Mouse (Mus musculus): ENCODE measurements at regions not wholly inside any gene's neighbourhood (a gene's known extent, or its start where the extent isn't known, plus 50 kb on each side); places are given as distances from the start of the nearest gene placed in this dataset.

DNA sequence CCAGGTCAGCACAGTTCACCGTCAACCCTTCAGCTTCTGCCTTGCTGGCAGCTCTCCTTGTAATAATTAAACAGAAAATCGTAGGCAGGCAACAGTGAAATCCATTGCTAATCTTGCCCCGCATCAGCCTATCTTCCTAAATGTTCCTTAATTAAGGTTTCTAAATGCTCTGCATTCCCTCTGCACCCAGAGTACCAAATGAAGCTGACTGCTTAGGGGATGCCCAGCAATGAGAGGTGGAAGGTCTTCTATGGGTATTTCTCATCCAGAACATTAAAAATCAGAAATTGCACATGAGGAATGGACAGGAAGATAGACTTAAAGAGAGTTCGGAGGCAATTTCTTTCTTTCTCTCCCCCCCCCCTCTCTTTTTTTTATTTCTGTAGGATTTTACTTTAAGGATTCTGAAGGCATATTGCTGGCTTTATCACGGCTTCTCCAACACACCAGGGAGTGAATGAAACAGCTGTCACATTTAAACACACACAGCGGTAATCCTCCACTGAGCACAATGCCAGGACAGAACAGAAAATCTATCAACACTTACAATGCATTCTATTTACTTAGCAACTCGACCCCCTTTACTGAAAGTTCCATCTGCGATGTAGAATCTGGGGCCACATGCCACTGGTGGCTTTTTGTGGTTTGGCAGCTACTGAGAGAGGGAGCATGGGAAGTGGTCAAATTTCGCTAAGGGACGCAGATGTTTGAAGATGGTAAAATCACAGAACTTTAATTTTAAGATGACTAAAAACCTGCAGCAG lies 584.2 kb upstream of the Kirrel3 start:
- WGBS, result 63% methylated on average over 10 of the region's 10 CpGs
- H3K27ac ChIP-seq (ENCODE audit: poor library complexity, severe bottlenecking), result no peak overlapping the region
- no peak for ATAC-seq (ENCODE audit: insufficient number of reproducible peaks, low FRiP score)
- H3K36me3 ChIP-seq, result no peaks in the 10 kb centered on the region
- no peak overlapping the region for H3K4me3 ChIP-seq
- no peak overlapping the region for H3K4me2 ChIP-seq
- H3K9me3 ChIP-seq (replicated peaks), result no peaks in the 10 kb centered on the region
- no peak overlapping the region for H3K9ac ChIP-seq
- H3K4me1 ChIP-seq (replicated peaks), result no peaks in the 10 kb centered on the region
- no peaks in the 10 kb centered on the region for H3K27me3 ChIP-seq (replicated peaks)

DNA sequence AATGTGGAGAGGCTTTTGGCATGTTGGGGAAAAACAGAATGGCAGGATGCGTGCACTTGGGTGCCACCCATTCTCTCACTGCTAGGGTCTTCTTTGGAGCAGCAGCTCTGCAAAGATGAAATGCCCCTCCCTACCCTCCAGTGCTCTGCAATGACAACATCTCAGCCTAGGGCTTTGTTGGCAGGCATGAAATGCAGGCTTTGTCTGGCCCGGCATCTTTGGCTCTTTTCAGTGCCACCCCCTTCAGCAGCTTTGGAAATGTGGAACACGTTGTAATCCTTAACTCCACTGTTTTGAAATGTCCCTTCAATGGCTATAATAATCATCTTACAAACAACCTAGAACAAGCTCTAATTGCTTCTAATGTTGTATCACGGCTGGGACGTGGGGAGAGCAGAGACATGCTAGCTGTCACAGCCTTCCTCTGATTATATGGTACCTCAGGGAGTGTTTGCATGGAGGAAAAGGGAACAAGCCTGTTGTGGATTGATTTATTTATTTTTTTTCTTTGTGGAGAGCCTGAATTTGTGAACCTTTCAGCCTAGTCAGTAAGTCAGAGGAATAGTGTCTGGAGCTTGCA lies 581.6 kb upstream of the Kirrel3 start:
- no peaks in the 10 kb centered on the region for H3K9me3 ChIP-seq (replicated peaks)
- 69% methylated on average over 5 of the region's 5 CpGs for WGBS
- H3K4me1 ChIP-seq (replicated peaks), result no peaks in the 10 kb centered on the region
- no peaks in the 10 kb centered on the region for H3K27me3 ChIP-seq (replicated peaks)
- no peak overlapping the region for H3K27ac ChIP-seq (ENCODE audit: poor library complexity, severe bottlenecking)
- no peak for ATAC-seq (ENCODE audit: insufficient number of reproducible peaks, low FRiP score)
- no peak overlapping the region for H3K4me2 ChIP-seq
- no peak overlapping the region for H3K4me3 ChIP-seq
- H3K9ac ChIP-seq, result no peak overlapping the region
- no peaks in the 10 kb centered on the region for H3K36me3 ChIP-seq

DNA sequence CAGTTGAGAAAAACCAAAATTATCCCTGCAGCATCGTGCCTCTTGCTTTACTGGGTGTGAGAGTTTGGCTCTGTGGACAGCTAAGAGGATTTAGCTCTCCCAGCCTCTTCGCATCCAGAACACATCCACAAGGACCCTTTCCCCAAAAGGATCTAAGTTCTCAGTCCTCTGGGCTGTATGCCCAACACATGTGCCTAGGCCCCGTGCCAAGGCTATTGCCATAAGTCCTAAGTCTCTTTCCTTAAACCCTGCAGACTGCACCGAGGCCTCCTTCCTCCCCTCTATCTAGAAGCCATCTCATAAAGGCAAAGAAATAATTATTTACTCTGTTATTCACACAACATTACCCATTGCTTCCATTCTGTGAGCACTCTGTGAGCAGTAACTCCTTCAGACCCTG lies 570.8 kb upstream of the Kirrel3 start:
- Histone ChIP-seq H3K27ac (ENCODE audit: poor library complexity, severe bottlenecking) (no peak overlapping the region), H3K4me2 (no peak overlapping the region), H3K36me3 (no peaks in the 10 kb centered on the region), H3K4me1 (replicated peaks) (no peaks in the 10 kb centered on the region), H3K4me3 (no peak overlapping the region), H3K9me3 (replicated peaks) (no peaks in the 10 kb centered on the region), H3K9ac (no peak overlapping the region), H3K27me3 (replicated peaks) (no peaks in the 10 kb centered on the region)
- 86% methylated on average over 4 of the region's 4 CpGs for WGBS
- no peak for ATAC-seq (ENCODE audit: insufficient number of reproducible peaks, low FRiP score)

DNA sequence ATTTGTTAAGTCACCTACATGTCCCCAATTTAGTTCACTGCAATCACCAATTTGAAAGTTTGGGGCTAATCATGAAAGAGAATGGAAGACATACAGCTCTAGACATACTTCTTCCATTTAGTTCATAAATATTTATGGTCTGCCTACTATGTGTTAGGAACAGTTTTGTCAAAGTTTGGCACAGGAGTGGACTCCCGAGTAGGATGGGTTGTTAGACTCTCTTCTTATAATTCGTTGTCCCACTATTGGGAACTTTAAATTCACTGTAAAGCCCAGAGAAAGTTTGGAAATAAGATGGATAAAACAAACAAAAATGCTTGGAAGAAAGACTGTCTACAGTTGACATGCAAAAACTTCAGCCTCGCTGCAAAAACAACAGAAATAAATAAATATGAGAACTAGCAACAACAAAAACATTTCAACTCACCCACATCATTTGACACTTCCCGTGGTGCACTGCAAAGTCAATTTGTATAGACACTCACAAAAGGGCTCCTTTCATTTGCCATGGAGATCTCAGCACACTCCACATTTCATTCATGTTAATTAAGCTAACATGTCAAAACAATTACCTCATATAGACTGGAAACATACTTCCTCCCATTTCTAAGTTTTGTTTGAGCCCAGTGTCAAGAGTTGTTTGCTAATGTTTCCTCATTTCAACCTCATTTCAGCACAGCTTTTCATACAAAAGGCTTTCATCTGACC lies 570.2 kb upstream of the Kirrel3 start:
- no peak overlapping the region for H3K27ac ChIP-seq (ENCODE audit: poor library complexity, severe bottlenecking)
- H3K4me2 ChIP-seq, result no peak overlapping the region
- H3K9me3 ChIP-seq (replicated peaks), result no peaks in the 10 kb centered on the region
- ATAC-seq (ENCODE audit: insufficient number of reproducible peaks, low FRiP score), result no peak
- 71% methylated on average over 4 of the region's 4 CpGs for WGBS
- no peaks in the 10 kb centered on the region for H3K27me3 ChIP-seq (replicated peaks)
- no peaks in the 10 kb centered on the region for H3K36me3 ChIP-seq
- H3K4me1 ChIP-seq (replicated peaks), result no peaks in the 10 kb centered on the region
- H3K4me3 ChIP-seq, result no peak overlapping the region
- H3K9ac ChIP-seq, result no peak overlapping the region

DNA sequence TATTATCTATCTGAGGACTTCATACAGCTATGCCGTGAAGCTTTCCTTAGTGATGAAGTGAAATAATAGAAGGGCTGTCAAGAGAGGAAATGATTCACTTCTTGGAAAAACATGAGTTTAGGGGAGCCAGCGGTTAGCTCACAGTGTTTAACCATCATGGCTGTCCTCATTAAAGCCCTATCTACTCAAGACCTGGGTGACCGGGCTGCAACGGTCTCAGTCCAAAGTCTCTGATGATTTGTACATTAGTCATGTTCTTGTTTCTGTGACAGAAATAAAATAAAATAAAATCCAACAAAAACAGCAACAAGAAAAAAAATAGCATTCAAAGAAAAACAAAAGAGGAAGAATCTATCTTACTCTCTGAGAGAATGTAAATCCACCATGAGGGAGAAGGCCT lies 555.4 kb upstream of the Kirrel3 start:
- no peaks in the 10 kb centered on the region for H3K9me3 ChIP-seq (replicated peaks)
- H3K9ac ChIP-seq, result no peak overlapping the region
- H3K27ac ChIP-seq (ENCODE audit: poor library complexity, severe bottlenecking), result no peak overlapping the region
- no peak overlapping the region for H3K4me3 ChIP-seq
- H3K4me2 ChIP-seq, result no peak overlapping the region
- H3K36me3 ChIP-seq, result no peaks in the 10 kb centered on the region
- no peak for ATAC-seq (ENCODE audit: insufficient number of reproducible peaks, low FRiP score)
- no peaks in the 10 kb centered on the region for H3K27me3 ChIP-seq (replicated peaks)
- WGBS, result 57% methylated on average over 4 of the region's 4 CpGs
- H3K4me1 ChIP-seq (replicated peaks), result no peaks in the 10 kb centered on the region

DNA sequence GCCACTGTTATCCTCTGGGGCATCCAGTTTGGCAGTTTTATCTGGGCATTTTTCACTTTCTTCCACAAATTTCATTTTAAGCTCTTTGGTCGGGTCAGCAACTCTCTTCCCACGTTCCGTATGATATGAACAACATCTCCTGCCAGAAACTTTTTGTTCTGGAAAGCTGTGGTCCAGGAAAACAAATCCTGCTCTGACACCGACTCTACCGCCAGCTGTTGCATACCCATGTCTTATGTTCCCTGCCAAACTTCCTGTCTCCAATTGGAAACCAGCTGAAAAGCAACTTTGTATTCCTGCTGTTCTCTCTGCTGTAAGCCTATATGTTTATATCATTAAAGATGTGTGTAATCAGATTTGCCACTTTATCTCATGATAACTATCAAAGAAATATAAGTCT lies 551.6 kb upstream of the Kirrel3 start:
- Histone ChIP-seq H3K27ac (ENCODE audit: poor library complexity, severe bottlenecking) (no peak overlapping the region), H3K36me3 (no peaks in the 10 kb centered on the region), H3K4me2 (no peak overlapping the region), H3K9me3 (replicated peaks) (no peaks in the 10 kb centered on the region), H3K4me1 (replicated peaks) (no peaks in the 10 kb centered on the region), H3K4me3 (no peak overlapping the region), H3K27me3 (replicated peaks) (no peaks in the 10 kb centered on the region), H3K9ac (no peak overlapping the region)
- WGBS, result 77% methylated on average over 5 of the region's 5 CpGs
- ATAC-seq (ENCODE audit: insufficient number of reproducible peaks, low FRiP score), result no peak

DNA sequence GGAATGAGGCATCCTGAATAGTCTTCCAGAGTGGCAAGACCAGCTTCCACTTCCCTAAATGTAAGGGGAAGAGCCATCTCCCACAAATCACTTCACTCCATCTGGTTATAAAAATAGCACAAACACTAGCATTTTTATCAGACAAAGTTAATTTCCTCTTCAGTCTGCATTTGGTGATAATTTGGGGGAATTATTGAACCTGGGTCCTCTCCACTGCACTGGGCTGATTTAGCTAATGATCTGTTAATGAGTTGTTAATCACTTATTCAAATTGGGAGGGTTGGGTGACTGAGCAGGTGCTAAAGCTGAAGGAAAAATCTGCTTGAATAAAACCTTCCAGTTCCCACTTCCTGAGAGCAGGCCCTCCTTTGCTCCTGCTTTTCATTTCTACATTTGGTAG lies 531.4 kb upstream of the Kirrel3 start:
- H3K36me3 ChIP-seq, result no peaks in the 10 kb centered on the region
- no peak overlapping the region for H3K4me3 ChIP-seq
- no peak overlapping the region for H3K4me2 ChIP-seq
- no peaks in the 10 kb centered on the region for H3K4me1 ChIP-seq (replicated peaks)
- H3K27me3 ChIP-seq (replicated peaks), result no peaks in the 10 kb centered on the region
- no peak for ATAC-seq (ENCODE audit: insufficient number of reproducible peaks, low FRiP score)
- no peak overlapping the region for H3K9ac ChIP-seq
- H3K9me3 ChIP-seq (replicated peaks), result no peaks in the 10 kb centered on the region
- no peak overlapping the region for H3K27ac ChIP-seq (ENCODE audit: poor library complexity, severe bottlenecking)

Measured in heart, embryonic 12.5 days (tissue).